Mouse (Mus musculus): ENCODE results near the gene Glb1. TPM values are rescaled to one million over a fixed set of nuclear protein-coding genes. Genes with fewer than 3 reads are reported as not detected.
A peak's percentile ranks its signal among the peaks of the same experiment; 100 is the strongest.
"Not testable (repeated sequence)": the region's sequence is repeated elsewhere in the genome, so short reads cannot be mapped to it uniquely, and the experiment has no call there.

The Glb1 gene
- 10 to 100 TPM; 43.0 to 62.1 TPM for polyA plus RNA-seq (2017; shearing (Covaris generic))

DNA sequence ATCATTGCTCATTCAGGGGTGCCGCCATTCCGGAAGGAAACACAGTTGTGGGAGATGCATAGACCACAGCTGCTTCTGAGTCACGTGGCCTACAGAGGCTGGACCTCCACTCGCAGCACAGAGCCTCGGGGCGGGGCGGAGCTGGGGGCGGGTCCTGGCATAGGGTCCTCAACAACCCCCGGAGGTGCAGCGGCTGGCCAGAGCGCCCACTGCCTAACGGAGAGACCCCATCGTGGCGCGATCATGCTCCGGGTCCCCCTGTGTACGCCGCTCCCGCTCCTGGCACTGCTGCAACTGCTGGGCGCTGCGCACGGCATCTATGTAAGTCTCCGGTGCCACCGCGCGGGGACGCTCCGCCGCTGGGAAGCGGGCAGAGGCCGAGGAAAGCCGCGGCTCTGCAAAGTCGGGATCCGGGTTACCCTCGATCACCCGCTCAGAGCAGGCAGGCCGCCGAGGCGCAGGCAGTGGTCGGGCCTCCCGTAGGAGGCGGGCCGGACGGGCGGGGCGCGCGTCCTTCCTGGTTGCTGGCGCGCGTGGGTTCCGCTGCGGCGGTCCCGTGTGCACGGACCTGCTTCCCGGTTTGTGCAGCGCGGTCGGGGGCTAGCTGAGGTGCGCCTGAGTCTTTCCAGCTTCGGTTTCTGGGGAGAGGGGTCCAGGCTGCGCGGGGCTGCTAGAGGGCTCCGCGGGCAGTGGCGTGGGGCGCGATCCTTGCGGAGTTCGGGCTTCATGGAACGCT lies at the start of gene Glb1, which contains the start of gene Tmppe:
Glb1 (plus strand) TSS at position 128 of the 736 bp plus-strand sequence.
Tmppe (plus strand) TSS at position 157 of the 736 bp plus-strand sequence.
- peak; percentile 94 for ATAC-seq

GRCm38 (mm10) chr9:114367783-114368470 lies 32.9 kb upstream of the Glb1 start:
- ATAC-seq = peak; percentile 80

GRCm38 (mm10) chr9:114368471-114368858 lies 32.4 kb upstream of the Glb1 start:
- ATAC-seq = peak; percentile 16

DNA sequence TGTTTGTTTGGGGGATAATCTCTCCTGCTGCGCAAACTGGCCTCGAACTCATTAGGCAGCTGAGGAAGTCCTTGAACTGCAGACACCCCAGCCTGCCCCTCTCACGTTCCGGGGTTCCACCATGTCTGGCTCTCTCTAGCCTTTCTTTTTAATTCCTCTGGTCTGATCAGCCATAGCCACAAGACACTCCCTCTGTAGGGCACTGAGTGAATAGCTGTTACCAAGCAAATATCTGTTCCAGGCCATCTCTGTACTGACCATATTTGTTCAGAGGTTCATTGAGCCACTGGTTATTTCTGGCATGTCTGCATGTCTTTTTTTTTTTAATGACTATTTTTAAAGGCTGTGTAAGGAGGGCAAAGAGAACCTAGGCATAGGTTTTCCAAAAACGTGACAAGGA lies 31.5 kb upstream of the Glb1 start:
- peak; percentile 56 for ATAC-seq

DNA sequence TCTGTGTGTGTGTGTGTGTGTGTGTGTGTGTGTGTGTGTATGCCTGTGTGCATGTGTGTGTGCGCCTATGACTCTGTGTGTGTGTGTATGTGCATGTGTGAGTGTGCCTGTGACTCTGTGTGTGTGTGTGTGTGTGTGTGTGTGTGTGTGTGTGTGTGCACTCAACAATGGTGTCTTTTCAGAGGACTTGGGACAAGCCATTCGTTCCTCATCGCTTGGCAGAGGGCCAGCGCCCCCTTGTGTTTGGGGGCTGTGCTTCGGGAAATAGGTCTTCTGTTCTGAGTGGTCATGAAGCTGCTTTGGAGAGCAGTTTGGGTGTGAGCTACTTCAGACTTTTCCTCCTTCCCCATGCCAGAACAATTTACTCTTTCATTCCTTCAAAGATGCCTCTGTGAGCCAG lies 29.2 kb upstream of the Glb1 start:
- ATAC-seq = not testable (repeated sequence)

DNA sequence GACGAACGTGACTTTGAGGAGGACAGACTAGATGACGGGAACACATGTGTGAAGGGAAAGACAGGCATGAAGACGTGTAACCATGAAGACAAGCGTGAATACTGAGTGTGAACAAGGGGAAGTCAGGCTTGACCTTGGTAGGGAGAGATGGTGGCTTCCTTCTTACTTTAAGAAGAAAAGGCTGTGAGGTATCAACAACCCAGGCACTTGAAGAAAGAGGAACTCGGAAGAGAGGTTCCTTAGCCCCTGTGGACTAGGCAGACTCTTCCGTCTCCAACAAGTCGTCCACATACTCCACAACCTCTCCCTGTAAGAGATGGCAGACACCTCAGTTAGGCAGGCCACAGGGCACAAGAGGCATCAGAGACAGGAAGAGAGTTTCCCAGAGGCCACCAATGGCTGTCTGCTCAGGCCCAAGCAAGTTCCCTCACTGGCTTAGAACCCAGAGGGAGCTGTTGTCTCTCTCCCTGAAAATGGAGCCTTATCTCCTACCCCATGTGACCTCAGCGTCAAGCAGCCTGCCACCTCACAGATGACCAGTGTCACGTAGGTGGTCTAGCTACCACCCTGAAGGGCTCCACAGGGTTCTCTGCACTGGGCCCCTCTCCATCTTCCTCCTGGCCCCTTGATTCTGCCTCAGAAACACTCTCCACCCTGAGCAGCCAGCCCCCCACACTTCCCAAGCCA lies 25.5 kb upstream of the Glb1 start:
- ATAC-seq = no peak

DNA sequence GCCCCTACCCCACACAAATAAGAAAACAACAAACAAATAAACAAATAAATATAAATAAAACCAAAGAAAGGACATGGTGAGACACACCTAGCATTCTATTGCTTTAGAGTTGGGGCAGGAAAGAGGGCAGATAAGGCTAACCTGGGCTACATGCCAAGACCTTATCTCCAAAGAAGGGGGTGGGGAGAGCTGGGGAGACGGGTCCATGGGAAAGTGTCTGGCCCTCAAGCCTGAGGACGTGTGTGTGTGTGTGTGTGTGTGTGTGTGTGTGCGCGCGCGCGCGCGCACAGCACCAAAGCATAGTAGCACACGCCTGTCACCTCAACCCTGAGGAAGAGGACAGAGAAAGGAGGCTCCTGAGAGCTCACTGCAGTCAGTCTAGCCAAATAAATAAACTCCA lies 23.7 kb upstream of the Glb1 start:
- ATAC-seq = no peak

- no peak for ATAC-seq
Observed at GRCm38 (mm10) chr9:114379871-114380270, 21.0 kb upstream of the Glb1 start.

- peak; percentile 60 for ATAC-seq
Observed at GRCm38 (mm10) chr9:114380881-114381733, 19.8 kb upstream of the Glb1 start.

GRCm38 (mm10) chr9:114382936-114383710 lies 17.8 kb upstream of the Glb1 start:
- ATAC-seq = no peak

- ATAC-seq = no peak
Observed at GRCm38 (mm10) chr9:114384691-114385090, 16.2 kb upstream of the Glb1 start.

- ATAC-seq = no peak
Observed at GRCm38 (mm10) chr9:114385160-114385559, 15.7 kb upstream of the Glb1 start.

DNA sequence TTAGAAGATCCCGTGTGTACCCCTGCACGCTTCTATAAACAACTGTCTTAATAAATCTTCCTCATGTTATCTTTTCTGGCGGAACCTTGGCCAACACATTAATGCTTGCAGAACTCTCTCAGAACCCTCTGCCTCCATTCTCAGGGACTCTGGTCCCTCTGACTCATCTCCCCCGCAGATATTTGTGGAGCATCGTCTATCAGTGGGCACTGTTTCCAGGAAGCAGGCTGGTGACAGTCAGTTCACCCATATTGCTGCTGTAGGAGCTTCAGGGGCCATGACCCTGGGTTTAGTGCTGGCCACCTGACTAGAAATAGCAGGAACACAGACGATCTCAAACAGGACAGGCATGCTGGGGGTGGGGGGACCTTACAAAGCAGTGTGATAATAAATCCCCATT lies 13.8 kb upstream of the Glb1 start:
- ATAC-seq = no peak

GRCm38 (mm10) chr9:114388288-114388687 lies 12.6 kb upstream of the Glb1 start:
- ATAC-seq = no peak

- ATAC-seq = no peak
Observed at GRCm38 (mm10) chr9:114388701-114389370, 12.0 kb upstream of the Glb1 start.

DNA sequence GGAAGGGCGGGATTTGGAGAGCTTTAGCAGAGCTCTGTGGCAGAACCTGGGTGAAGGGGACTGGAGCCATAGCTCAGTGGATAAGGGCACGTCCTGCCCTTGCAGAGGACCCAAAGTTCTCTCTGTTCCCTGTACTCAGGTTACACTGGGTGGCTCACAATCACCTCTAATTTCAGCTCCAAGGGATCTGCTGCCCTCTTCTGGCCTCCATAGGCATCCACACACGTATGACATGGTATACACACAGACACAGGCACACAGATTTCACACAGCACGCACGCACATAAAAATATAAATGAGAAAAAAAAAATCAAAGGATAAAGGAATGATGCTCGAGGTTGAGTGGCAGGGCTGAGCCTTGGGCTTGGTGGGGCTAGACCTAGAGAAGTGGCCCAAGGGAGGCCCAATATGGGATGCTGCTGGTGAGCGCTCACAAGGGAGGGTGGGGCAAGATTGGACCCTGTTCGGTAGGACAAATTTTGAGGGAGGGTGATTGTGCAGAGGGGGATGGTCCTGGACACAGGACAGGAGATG lies 11.4 kb upstream of the Glb1 start:
- ATAC-seq = no peak

- ATAC-seq = peak; percentile 76
Observed at GRCm38 (mm10) chr9:114389905-114390748, 10.7 kb upstream of the Glb1 start, which contains the start of gene Crtap. Gene Crtap, minus strand, starts transcription at chr9:114390675.

DNA sequence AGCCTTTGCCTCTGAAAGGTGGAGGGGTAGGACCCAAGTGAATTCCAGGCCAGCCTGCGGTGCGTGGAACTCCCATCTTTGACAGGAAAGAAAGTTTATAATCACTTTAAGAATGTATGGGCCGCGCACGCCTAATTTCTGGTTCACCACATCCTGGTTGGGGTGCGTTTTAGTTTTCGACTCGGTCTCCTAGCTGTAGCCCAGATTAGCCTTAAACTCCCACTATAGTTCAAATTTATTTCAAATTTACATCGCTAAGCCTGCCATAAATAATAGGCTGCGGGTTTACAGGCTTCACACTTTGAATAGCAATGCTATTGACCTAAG lies 10.2 kb upstream of the Glb1 start:
- ATAC-seq = peak; percentile 73

DNA sequence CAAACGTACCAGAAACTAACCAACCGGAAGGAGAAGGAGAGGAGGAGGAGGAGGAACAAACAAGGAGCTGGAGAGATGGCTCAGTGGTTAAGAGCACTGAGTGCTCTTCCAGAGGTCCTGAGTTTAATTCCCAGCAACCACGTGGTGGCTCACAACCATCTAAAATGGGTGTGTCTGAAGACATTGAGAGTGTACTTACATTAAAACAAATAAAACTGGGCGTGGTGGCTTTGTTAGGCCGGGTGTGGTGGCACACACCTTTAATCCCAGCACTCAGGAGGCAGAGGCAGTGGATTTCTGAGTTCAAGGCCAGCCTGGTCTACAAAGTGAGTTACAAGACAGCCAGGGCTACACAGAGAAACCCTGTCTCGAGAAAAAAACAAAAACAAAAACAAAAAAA lies 6.7 kb upstream of the Glb1 start:
- ATAC-seq = not testable (repeated sequence)

GRCm38 (mm10) chr9:114394677-114395076 lies 6.2 kb upstream of the Glb1 start:
- no peak for ATAC-seq
